Mouse (Mus musculus): Measurements from ENCODE around the gene Gm31571. TPM values are rescaled to one million over a fixed set of nuclear protein-coding genes. Genes with fewer than 3 reads are reported as not detected.
"Not testable (repeated sequence)": the region's sequence is repeated elsewhere in the genome, so short reads cannot be mapped to it uniquely, and the experiment has no call there.

The Gm31571 gene
- total RNA-seq (2021), result not detected

- DNase-seq (ENCODE audit: low spot score in 2 of 2); intact Hi-C loops (cut with DNase I): not testable (repeated sequence)
These were observed at the start of gene Gm31571 for GRCm38 (mm10) chrY:22051253-22051652. TSS of gene Gm31571 (minus strand) at chrY:22051353.
